Mouse (Mus musculus) fibroblast of lung, adult 2 months (primary cell): ENCODE data around the gene Mrgbp.

Experiments
- DNase-seq: peaks from one replicate; pipeline ENCODE4 v3.0.0-alpha.2; 2011; ENCODE audit warnings: low read depth

Gene Mrgbp

DNA sequence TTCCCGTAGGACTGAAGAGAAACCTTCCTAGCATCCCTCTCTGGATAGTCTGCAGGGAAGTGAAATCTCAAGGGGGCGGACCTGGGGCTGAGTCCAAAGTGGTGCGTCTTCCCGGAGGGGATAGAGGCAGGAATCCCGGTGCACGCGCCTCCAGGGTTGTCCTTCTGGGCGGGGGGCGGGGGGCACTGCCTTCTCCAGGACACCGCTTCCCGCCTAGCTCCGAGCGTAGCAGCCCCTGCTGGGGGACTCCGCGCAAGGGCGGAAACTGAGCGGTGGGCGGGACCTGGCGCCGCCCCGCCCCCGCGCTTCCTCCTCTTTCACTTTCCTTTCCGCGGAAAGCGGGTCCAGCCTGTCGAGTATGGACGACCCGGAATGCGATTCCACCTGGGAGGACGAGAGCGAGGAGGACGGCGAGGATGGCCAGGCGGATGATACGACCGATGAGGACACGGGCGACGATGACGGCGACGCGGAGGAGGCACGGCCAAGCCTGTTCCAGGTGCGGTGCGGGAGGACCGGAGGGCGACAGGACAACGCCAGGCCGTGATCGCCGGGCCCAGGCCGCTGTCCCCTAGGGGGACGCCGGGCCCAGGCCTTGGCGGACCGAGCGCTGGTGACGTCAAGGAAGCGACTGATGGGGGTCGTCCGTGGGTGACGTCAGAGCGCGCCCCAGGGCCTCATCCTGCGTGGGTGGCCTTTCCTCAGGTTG, 8.2 kb downstream of the Mrgbp start, which contains the start of gene Ogfr:
Ogfr (plus strand) TSS at position 123 of the 709 bp plus-strand sequence.
- no peak for DNase-seq

- no peak for DNase-seq
Observed at GRCm38 (mm10) chr2:180597490-180597889, 16.4 kb downstream of the Mrgbp start, which contains the start of gene Col9a3. Gene Col9a3 (plus strand): TSS chr2:180597790.

- DNase-seq, result no peak
Observed at GRCm38 (mm10) chr2:180598157-180598705, 17.1 kb downstream of the Mrgbp start.

GRCm38 (mm10) chr2:180600569-180601021, 19.5 kb downstream of the Mrgbp start:
- peak; percentile 76 for DNase-seq

DNA sequence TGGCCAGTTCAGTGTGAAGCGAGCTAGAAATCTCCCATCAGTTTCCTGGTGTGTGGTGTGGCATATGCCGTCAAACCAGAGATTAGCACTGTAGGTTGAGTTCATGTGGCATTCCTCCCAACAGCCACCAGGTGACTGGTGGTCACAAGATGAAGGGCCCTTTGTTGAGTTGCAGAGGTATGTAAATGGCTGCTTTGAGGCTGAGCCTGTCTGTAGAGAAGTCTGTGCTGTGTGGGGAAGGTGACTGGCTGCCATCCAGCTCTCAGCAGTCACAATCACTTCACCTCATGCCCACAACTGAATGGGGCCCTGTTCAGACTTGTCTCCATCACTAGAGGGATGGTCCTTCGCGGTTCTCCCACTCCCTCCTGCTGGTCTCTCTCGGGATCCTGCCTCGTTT, 23.7 kb downstream of the Mrgbp start:
- DNase-seq, result peak; percentile 60

- no peak for DNase-seq
Observed at GRCm38 (mm10) chr2:180610283-180610682, 29.2 kb downstream of the Mrgbp start.

GRCm38 (mm10) chr2:180611882-180612281, 30.8 kb downstream of the Mrgbp start:
- peak; percentile 55 for DNase-seq
